ENCODE assay signal across 8 mouse cellular contexts in the genomic region with DNA sequence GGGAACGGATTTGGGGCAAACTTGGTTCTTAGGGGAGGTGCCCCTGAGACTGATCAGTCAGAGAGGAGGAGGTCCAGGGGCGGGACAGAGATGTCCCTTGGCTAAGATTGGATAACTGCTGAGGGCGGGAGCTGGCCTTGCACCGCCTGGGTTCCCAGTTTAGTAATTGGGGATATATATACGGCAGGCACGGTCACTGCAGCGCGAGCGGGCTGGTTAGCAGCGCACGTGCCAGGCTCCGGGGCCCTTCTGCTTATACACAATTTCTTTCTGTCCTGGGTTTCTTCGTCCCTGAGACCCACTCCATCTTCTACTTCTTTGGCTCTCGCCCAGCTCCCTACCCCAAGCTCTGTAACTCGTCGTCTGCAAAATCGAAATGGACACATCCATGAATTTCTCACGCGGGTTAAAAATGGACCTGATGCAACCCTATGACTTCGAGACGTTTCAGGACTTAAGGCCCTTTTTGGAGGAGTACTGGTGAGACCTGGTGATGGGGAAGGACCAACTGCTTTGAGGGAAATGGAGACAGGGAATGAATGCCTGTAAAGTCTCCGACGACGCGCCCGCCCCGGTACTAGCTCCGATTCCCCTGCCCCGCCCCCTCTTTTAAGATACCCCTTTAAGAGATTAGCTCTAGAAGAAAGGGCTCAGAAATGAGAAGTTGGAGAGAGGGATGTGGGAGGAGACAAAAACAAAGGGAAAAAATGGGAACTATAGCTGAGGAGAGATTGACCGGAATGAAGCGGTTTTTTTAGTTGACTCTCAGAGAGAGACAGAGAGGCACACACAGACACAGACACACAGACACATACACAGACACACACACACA. TPM values are rescaled to one million over a fixed set of nuclear protein-coding genes. Genes with fewer than 3 reads are reported as not detected.
DNase-seq lines count a peak whose midpoint lies in the region; ATAC-seq and TF ChIP-seq lines count a peak whose summit lies in the region.
"Had no signal": no experiment of that assay in that cellular context is flagged by ENCODE, and none has a peak within 500 bp of the region (broad histone marks: within the 10 kb centered on the region; RNA-seq: fewer than 3 reads in every experiment).

Elovl3 (plus strand) TSS at position 204 of the 832 bp plus-strand sequence.

- peaks cover 0 to 12% of the 10 kb centered on the region in 2 experiments; a peak in 2 of 4 replicates for H3K4me1 ChIP-seq in MEL (ENCODE audit: control insufficient read depth in 1 of 2, insufficient read depth in 2 of 2, low read length in 2 of 2)
- peaks cover 9% of the 10 kb centered on the region for H3K4me1 ChIP-seq in bone marrow macrophage, adult 2 months (ENCODE audit: control insufficient read depth, insufficient read depth, low read length)
- H3K4me1 ChIP-seq in kidney, embryonic 14.5 days (ENCODE audit: control insufficient read depth, insufficient read depth, low read length) = peaks cover 13% of the 10 kb centered on the region

- WGBS in kidney, embryonic 14.5 days = 3% methylated on average over 31 of the region's 31 CpGs

- no peak for TF ChIP-seq EP300 in MEL (IDR thresholded peaks at IDR 0.05; ENCODE audit: low read depth in 1 of 2, low read length in 2 of 2)

- peak within 1 kb of the TSS; percentile 67 for H3K9ac ChIP-seq in MEL (ENCODE audit: control insufficient read depth, low read depth, low read length, poor library complexity, severe bottlenecking)
- no peak within 1 kb of the TSS for H3K9ac ChIP-seq in kidney, embryonic 14.5 days (ENCODE audit: low read depth, low read length)

- H3K4me2 ChIP-seq in kidney, embryonic 14.5 days (replicated peaks; ENCODE audit: low read depth, low read length) = peak within 1 kb of the TSS; percentile 39

- DNase-seq in MEL (ENCODE audit: low read depth, low spot score) = peak; percentile 97
- DNase-seq in heart, adult 9 months (ENCODE audit: low spot score in 2 of 2) = peak; percentile 27
- DNase-seq in lung, postnatal 36 days = peak; percentile 56
- no peak for DNase-seq in spleen, postnatal 14 days (ENCODE audit: low spot score in 2 of 2)
- no peak for DNase-seq in cerebellum, adult 9-11 months

- TF ChIP-seq RAD21 in MEL (IDR thresholded peaks at IDR 0.05; ENCODE audit: low read depth, low read length) = no peak

- peaks cover 0 to 2% of the 10 kb centered on the region in 2 experiments; a peak in 1 of 4 replicates for H3K27me3 ChIP-seq in MEL (ENCODE audit: control insufficient read depth in 1 of 2, insufficient read depth in 2 of 2, low read length in 2 of 2)
- peaks cover 62% of the 10 kb centered on the region for H3K27me3 ChIP-seq in kidney, embryonic 14.5 days (ENCODE audit: control insufficient read depth, insufficient read depth, low read length)

- no peaks in the 10 kb centered on the region for H3K9me3 ChIP-seq in MEL (replicated peaks; ENCODE audit: insufficient read depth, low read length)
- no peaks in the 10 kb centered on the region for H3K9me3 ChIP-seq in kidney, embryonic 14.5 days (ENCODE audit: control insufficient read depth, low read length)

- peak within 1 kb of the TSS; percentile 18; the same call in 1 of the 2 replicates for H3K27ac ChIP-seq in MEL (ENCODE audit: control insufficient read depth, low read depth, low read length)
- no peak within 1 kb of the TSS; the same call in 1 of the 2 replicates for H3K27ac ChIP-seq in bone marrow macrophage, adult 2 months (ENCODE audit: insufficient read depth, low read depth, low read length)
- no peak within 1 kb of the TSS for H3K27ac ChIP-seq in kidney, embryonic 14.5 days (ENCODE audit: low read depth, low read length)

- TF ChIP-seq POLR2A in MEL (IDR thresholded peaks at IDR 0.05; ENCODE audit: control insufficient read depth in 1 of 2, insufficient read depth in 1 of 2, low read depth in 1 of 2, low read length in 2 of 2, poor library complexity in 1 of 2) = peak; percentile 42 to 95; a peak in 2 of 4 replicates
- no peak for TF ChIP-seq POLR2A in bone marrow macrophage, adult 2 months (IDR thresholded peaks at IDR 0.05; ENCODE audit: borderline replicate concordance, low read depth, low read length)

- peak within 1 kb of the TSS; percentile 60 to 61 for H3K4me3 ChIP-seq in MEL (ENCODE audit: control insufficient read depth in 1 of 2, insufficient read depth in 1 of 2, low read depth in 2 of 2, low read length in 2 of 2)
- peak within 1 kb of the TSS; percentile 59 for H3K4me3 ChIP-seq in bone marrow macrophage, adult 2 months (ENCODE audit: insufficient read depth, low read length)
- H3K4me3 ChIP-seq in kidney, embryonic 14.5 days (ENCODE audit: low read length) = peak within 1 kb of the TSS; percentile 26
- H3K4me3 ChIP-seq: erythroblast, embryonic 14.5 days had no signal

- peaks cover 0 to 4% of the 10 kb centered on the region in 2 experiments; a peak in 1 of 4 replicates for H3K36me3 ChIP-seq in MEL (ENCODE audit: control insufficient read depth in 1 of 2, insufficient read depth in 2 of 2, low read length in 2 of 2)
- no peaks in the 10 kb centered on the region for H3K36me3 ChIP-seq in kidney, embryonic 14.5 days (ENCODE audit: control insufficient read depth, insufficient read depth, low read length)

- no peaks in the 10 kb centered on the region; the same call in 1 of the 2 replicates for H3K79me2 ChIP-seq in MEL (ENCODE audit: control insufficient read depth, insufficient read depth, low read length, poor library complexity)

- no peak for TF ChIP-seq CTCF in MEL (IDR thresholded peaks at IDR 0.05 in 2 of 3, conservative IDR thresholded peaks at IDR 0.05 in 1 of 3; ENCODE audit: control insufficient read depth in 1 of 3, insufficient read depth in 1 of 3, low read depth in 2 of 3, low read length in 3 of 3, poor library complexity in 1 of 3, severe bottlenecking in 1 of 3)
- no peak for TF ChIP-seq CTCF in bone marrow macrophage, adult 2 months (IDR thresholded peaks at IDR 0.05; ENCODE audit: low read depth, low read length)

- peak; percentile 47; the same call in 1 of the 2 replicates for ATAC-seq in kidney, embryonic 14.5 days (ENCODE audit: low FRiP score, low TSS enrichment)

TF ChIP-seq in MEL, 35 proteins besides CTCF, POLR2A, EP300 and RAD21 (continues in another document):
- TF ChIP-seq NELFE (IDR thresholded peaks at IDR 0.05; ENCODE audit: low read depth, low read length) (peak; percentile 76), ELF1 (IDR thresholded peaks at IDR 0.05; ENCODE audit: low read depth, low read length) (0 out of 2 replicates have a peak, but pooled peaks have one; percentile 11), MAX (IDR thresholded peaks at IDR 0.05; ENCODE audit: low read length) (peak; percentile 97), MEF2A (IDR thresholded peaks at IDR 0.05; ENCODE audit: extremely low read depth, insufficient replicate concordance, low read depth, low read length, poor library complexity, severe bottlenecking) (no peak), TCF12 (IDR thresholded peaks at IDR 0.05; ENCODE audit: low read depth, low read length) (0 out of 2 replicates have a peak, but pooled peaks have one; percentile 7), ZMIZ1 (IDR thresholded peaks at IDR 0.05; ENCODE audit: low read depth, low read length) (peak; percentile 71), MAFK (IDR thresholded peaks at IDR 0.05; ENCODE audit: borderline replicate concordance, low read depth, low read length) (no peak), CHD1 (IDR thresholded peaks at IDR 0.05; ENCODE audit: low read depth, low read length) (no peak), MYB (IDR thresholded peaks at IDR 0.05; ENCODE audit: low read depth, low read length) (no peak), KAT2A (conservative IDR thresholded peaks at IDR 0.05; ENCODE audit: low read depth, low read length) (no peak), POLR2AphosphoS5 (IDR thresholded peaks at IDR 0.05; ENCODE audit: borderline replicate concordance, low read depth, low read length) (no peak), ZKSCAN1 (IDR thresholded peaks at IDR 0.05; ENCODE audit: low read depth, low read length) (no peak), UBTF (IDR thresholded peaks at IDR 0.05; ENCODE audit: borderline replicate concordance, insufficient read depth, low read depth, low read length) (no peak), E2F4 (IDR thresholded peaks at IDR 0.05; ENCODE audit: borderline replicate concordance, low read depth, low read length) (peak; percentile 63), HCFC1 (IDR thresholded peaks at IDR 0.05; ENCODE audit: low read depth, low read length) (peak; percentile 17; the same call in 1 of the 2 replicates), SMC3 (IDR thresholded peaks at IDR 0.05; ENCODE audit: low read depth, low read length) (no peak; the same call in 1 of the 2 replicates), SIN3A (IDR thresholded peaks at IDR 0.05; ENCODE audit: low read length) (peak; percentile 84), GATA1 (IDR thresholded peaks at IDR 0.05; ENCODE audit: low read depth, low read length) (no peak), BHLHE40 (IDR thresholded peaks at IDR 0.05; ENCODE audit: borderline replicate concordance, low read depth, low read length) (peak; percentile 97), CHD2 (IDR thresholded peaks at IDR 0.05; ENCODE audit: low read length) (no peak), POLR2AphosphoS2 (IDR thresholded peaks at IDR 0.05; ENCODE audit: low read length) (peak; percentile 46; the same call in 1 of the 2 replicates), TAL1 (IDR thresholded peaks at IDR 0.05; ENCODE audit: low read length) (no peak), ZNF384 (IDR thresholded peaks at IDR 0.05; ENCODE audit: low read depth, low read length) (no peak), NRF1 (IDR thresholded peaks at IDR 0.05; ENCODE audit: insufficient read depth, low read depth, low read length, poor library complexity, severe bottlenecking) (no peak), MAZ (IDR thresholded peaks at IDR 0.05; ENCODE audit: low read depth, low read length) (peak; percentile 62; the same call in 1 of the 2 replicates), GABPA (IDR thresholded peaks at IDR 0.05; ENCODE audit: low read depth, low read length) (no peak), USF2 (IDR thresholded peaks at IDR 0.05; ENCODE audit: borderline replicate concordance in 1 of 2, insufficient read depth in 1 of 2, low read depth in 1 of 2, low read length in 2 of 2) (no peak), JUND (IDR thresholded peaks at IDR 0.05; ENCODE audit: low read depth, low read length) (no peak), MXI1 (IDR thresholded peaks at IDR 0.05; ENCODE audit: low read depth, low read length) (peak; percentile 98), RCOR1 (IDR thresholded peaks at IDR 0.05; ENCODE audit: low read depth, low read length) (peak; percentile 39; the same call in 1 of the 2 replicates)

RNA-seq across cellular contexts. Expression of gene Elovl3, which starts in this region (rescaled TPM):
- 1.2 and 1.4 TPM in 2 replicates for total RNA-seq in MEL (2012; rRNA removed)
- 1 to 10 TPM in 1 of 2 experiments, not detected in 1; 2.3 TPM for polyA plus RNA-seq in MEL (2012; ENCODE audit: insufficient read depth in 1 of 2, insufficient read length in 2 of 2, low read depth in 1 of 2, low replicate concordance in 2 of 2, missing spikeins in 1 of 2)
- polyA plus RNA-seq in bone marrow macrophage, adult 2 months (2012; ENCODE audit: insufficient read depth, insufficient read length, missing spikeins) = not detected in 2 replicates
- not detected in 2 replicates for polyA plus RNA-seq in kidney, embryonic 14.5 days (2014; fragmentation: Nextera tagmentation; extraction: Ambion mirVana)
- polyA plus RNA-seq: erythroblast, embryonic 14.5 days had no signal

Comparison
In these comparisons a context has a peak if more than half of its experiments do, and no peak if none do; other contexts are left out.
1. Peak in ATAC-seq, H3K4me3 ChIP-seq and H3K4me2 ChIP-seq in kidney, embryonic 14.5 days; RNA of the gene not detected or under 1 TPM.
2. DNase-seq: peak in MEL (single experiment), heart, adult 9 months (2 of 2) and lung, postnatal 36 days (single experiment); none in spleen, postnatal 14 days (0 of 2) and cerebellum, adult 9-11 months (single experiment).
3. Peak in every context shown above with its lines, with median percentiles within 50 percentile points of each other: H3K4me3 ChIP-seq.